Mouse (Mus musculus): ENCODE data around the gene Hhip. TPM values are rescaled to one million over a fixed set of nuclear protein-coding genes. Genes with fewer than 3 reads are reported as not detected.
A peak's percentile ranks its signal among the peaks of the same experiment; 100 is the strongest.

The Hhip gene
- polyA plus RNA-seq, 2 experiments = 8.8 to 18.3 TPM

GRCm38 (mm10) chr8:79952857-79953256 is 104.9 kb downstream of the Hhip start:
- no peak for ATAC-seq (ENCODE audit: low FRiP score, low read depth)
- Histone ChIP-seq H3K9ac (ENCODE audit: low read depth, low read length, severe bottlenecking) (no peak overlapping the region), H3K9me3 (ENCODE audit: control insufficient read depth, low read length) (no peaks in the 10 kb centered on the region), H3K4me2 (replicated peaks; ENCODE audit: low read depth, low read length, severe bottlenecking) (no peak overlapping the region), H3K4me3 (replicated peaks; ENCODE audit: low read length) (no peak overlapping the region), H3K27me3 (ENCODE audit: control insufficient read depth, insufficient read depth, low read length) (no peaks in the 10 kb centered on the region), H3K36me3 (ENCODE audit: control insufficient read depth, insufficient read depth, low read length) (no peaks in the 10 kb centered on the region), H3K4me1 (ENCODE audit: control insufficient read depth, insufficient read depth, low read length) (no peaks in the 10 kb centered on the region), H3K27ac (replicated peaks; ENCODE audit: low read depth, low read length) (no peak overlapping the region)
- 16% methylated on average over 3 of the region's 3 CpGs for WGBS
- DNase-seq (ENCODE audit: low spot score) = no peak
- no peak for TF ChIP-seq POLR2A (IDR thresholded peaks at IDR 0.05; ENCODE audit: borderline replicate concordance, extremely low read depth, insufficient read depth, insufficient read length)

DNA sequence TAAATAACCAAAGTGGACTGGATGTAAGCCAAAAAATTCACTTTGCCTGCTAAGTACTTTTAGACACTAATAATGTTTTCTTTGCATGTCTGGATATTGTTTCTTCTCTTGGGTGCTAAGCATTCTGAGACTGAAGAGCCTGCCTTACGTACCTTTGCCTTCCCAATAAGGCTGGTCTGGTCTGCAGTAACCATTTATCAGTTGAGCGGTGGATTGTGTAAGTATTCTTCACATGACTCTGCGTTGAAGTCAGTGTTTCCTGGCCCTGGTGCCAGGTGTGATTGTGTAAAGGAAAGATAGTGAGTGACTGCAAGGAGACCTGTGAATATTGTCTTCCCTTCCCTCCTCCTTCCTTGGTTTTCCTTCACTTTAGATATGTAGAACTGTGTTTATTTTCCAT is 107.4 kb downstream of the Hhip start:
- no peaks in the 10 kb centered on the region for H3K27me3 ChIP-seq (ENCODE audit: control insufficient read depth, insufficient read depth, low read length)
- 83% methylated on average over 3 of the region's 3 CpGs for WGBS
- no peak for TF ChIP-seq POLR2A (IDR thresholded peaks at IDR 0.05; ENCODE audit: borderline replicate concordance, extremely low read depth, insufficient read depth, insufficient read length)
- H3K9me3 ChIP-seq (ENCODE audit: control insufficient read depth, low read length) = no peaks in the 10 kb centered on the region
- H3K4me3 ChIP-seq (replicated peaks; ENCODE audit: low read length) = no peak overlapping the region
- no peaks in the 10 kb centered on the region for H3K36me3 ChIP-seq (ENCODE audit: control insufficient read depth, insufficient read depth, low read length)
- no peak overlapping the region for H3K4me2 ChIP-seq (replicated peaks; ENCODE audit: low read depth, low read length, severe bottlenecking)
- no peak overlapping the region for H3K9ac ChIP-seq (ENCODE audit: low read depth, low read length, severe bottlenecking)
- no peak for ATAC-seq (ENCODE audit: low FRiP score, low read depth)
- H3K27ac ChIP-seq (replicated peaks; ENCODE audit: low read depth, low read length) = no peak overlapping the region
- peaks cover under 1% of the 10 kb centered on the region; the same call in 1 of the 2 replicates for H3K4me1 ChIP-seq (ENCODE audit: control insufficient read depth, insufficient read depth, low read length)
- no peak for DNase-seq (ENCODE audit: low spot score)

- WGBS = 43% methylated on average over 9 of the region's 9 CpGs
- no peaks in the 10 kb centered on the region for H3K36me3 ChIP-seq (ENCODE audit: control insufficient read depth, insufficient read depth, low read length)
- peak; percentile 23 for DNase-seq (ENCODE audit: low spot score)
- 0 out of 2 replicates have a peak, but pooled peaks have one; percentile 53 for ATAC-seq (ENCODE audit: low FRiP score, low read depth)
- peak overlapping the region; percentile 26; the same call in 1 of the 2 replicates for H3K4me2 ChIP-seq (replicated peaks; ENCODE audit: low read depth, low read length, severe bottlenecking)
- H3K27ac ChIP-seq (replicated peaks; ENCODE audit: low read depth, low read length) = no peak overlapping the region
- peaks cover 4% of the 10 kb centered on the region; the same call in 1 of the 2 replicates for H3K4me1 ChIP-seq (ENCODE audit: control insufficient read depth, insufficient read depth, low read length)
- no peak overlapping the region for H3K4me3 ChIP-seq (replicated peaks; ENCODE audit: low read length)
- TF ChIP-seq POLR2A (IDR thresholded peaks at IDR 0.05; ENCODE audit: borderline replicate concordance, extremely low read depth, insufficient read depth, insufficient read length) = no peak
- H3K9me3 ChIP-seq (ENCODE audit: control insufficient read depth, low read length) = no peaks in the 10 kb centered on the region
- H3K27me3 ChIP-seq (ENCODE audit: control insufficient read depth, insufficient read depth, low read length) = no peaks in the 10 kb centered on the region
- H3K9ac ChIP-seq (ENCODE audit: low read depth, low read length, severe bottlenecking) = 0 out of 2 replicates have a peak overlapping the region, but pooled peaks have one; percentile 8
These were observed 112.2 kb downstream of the Hhip start for GRCm38 (mm10) chr8:79945501-79946076.

DNA sequence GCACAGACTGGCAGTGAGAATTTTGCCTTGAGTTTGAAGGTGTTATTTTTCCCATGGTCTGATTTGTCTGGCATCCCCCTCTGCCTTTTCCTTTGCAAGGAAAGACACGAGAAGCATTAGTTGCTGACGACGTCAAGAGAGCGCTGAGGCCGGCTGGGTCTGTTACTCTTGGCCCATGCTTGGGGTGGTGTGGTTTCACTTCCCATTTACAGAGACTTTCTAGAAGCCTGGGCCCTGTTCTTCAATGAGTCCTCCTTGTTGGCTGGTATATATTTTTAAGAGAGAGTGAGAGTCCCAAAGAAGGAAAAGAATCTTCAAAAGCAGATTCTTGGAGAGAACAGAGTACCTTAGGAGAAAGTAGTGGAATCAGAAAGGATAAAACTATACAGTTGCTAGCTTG is 116.7 kb downstream of the Hhip start:
- H3K9ac ChIP-seq (ENCODE audit: low read depth, low read length, severe bottlenecking) = no peak overlapping the region
- 88% methylated on average over 5 of the region's 5 CpGs for WGBS

DNA sequence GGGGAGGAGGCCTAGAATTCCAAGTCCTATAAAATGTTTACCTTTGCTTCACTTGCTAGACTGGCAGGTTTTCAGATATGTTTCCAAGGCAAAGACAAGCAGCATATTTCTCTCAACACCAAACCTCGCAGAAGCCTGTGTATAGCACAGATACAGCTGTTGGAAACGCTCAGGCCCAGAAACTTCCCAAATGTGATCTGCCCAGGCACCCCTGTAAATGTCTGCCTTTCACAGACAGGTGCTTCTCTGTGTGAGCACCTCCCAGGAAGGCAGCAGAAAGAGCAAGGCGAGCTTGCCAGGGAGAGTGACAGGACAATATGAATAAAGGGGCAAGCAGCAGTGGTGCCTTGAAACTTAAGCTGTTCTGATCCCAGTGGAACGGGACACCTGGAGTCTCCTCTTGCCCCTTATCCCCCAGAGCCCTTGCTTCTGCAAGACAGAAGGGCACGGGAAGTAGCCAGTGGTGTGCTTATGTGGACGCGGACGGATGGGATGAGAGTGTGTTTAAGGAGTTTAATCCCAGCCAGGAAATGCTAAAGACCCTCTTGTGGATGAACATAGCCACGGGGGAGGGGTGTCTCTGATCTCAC is 120.9 kb downstream of the Hhip start:
- no peak overlapping the region for H3K4me3 ChIP-seq (replicated peaks; ENCODE audit: low read length)
- H3K27ac ChIP-seq (replicated peaks; ENCODE audit: low read depth, low read length) = no peak overlapping the region
- no peaks in the 10 kb centered on the region for H3K4me1 ChIP-seq (ENCODE audit: control insufficient read depth, insufficient read depth, low read length)
- no peaks in the 10 kb centered on the region for H3K36me3 ChIP-seq (ENCODE audit: control insufficient read depth, insufficient read depth, low read length)
- no peak for DNase-seq (ENCODE audit: low spot score)
- no peaks in the 10 kb centered on the region for H3K27me3 ChIP-seq (ENCODE audit: control insufficient read depth, insufficient read depth, low read length)
- H3K4me2 ChIP-seq (replicated peaks; ENCODE audit: low read depth, low read length, severe bottlenecking) = no peak overlapping the region
- ATAC-seq (ENCODE audit: low FRiP score, low read depth) = peak; percentile 68; the same call in 1 of the 2 replicates
- no peak for TF ChIP-seq POLR2A (IDR thresholded peaks at IDR 0.05; ENCODE audit: borderline replicate concordance, extremely low read depth, insufficient read depth, insufficient read length)
- 60% methylated on average over 9 of the region's 9 CpGs for WGBS
- H3K9ac ChIP-seq (ENCODE audit: low read depth, low read length, severe bottlenecking) = no peak overlapping the region
- no peaks in the 10 kb centered on the region for H3K9me3 ChIP-seq (ENCODE audit: control insufficient read depth, low read length)

More for the DNA sequence above, 116.7 kb downstream of the Hhip start:
- Histone ChIP-seq H3K9me3 (ENCODE audit: control insufficient read depth, low read length) (no peaks in the 10 kb centered on the region), H3K27ac (replicated peaks; ENCODE audit: low read depth, low read length) (no peak overlapping the region), H3K27me3 (ENCODE audit: control insufficient read depth, insufficient read depth, low read length) (no peaks in the 10 kb centered on the region), H3K4me2 (replicated peaks; ENCODE audit: low read depth, low read length, severe bottlenecking) (no peak overlapping the region), H3K4me3 (replicated peaks; ENCODE audit: low read length) (no peak overlapping the region), H3K4me1 (ENCODE audit: control insufficient read depth, insufficient read depth, low read length) (peaks cover 4% of the 10 kb centered on the region; the same call in 1 of the 2 replicates), H3K36me3 (ENCODE audit: control insufficient read depth, insufficient read depth, low read length) (no peaks in the 10 kb centered on the region)
- DNase-seq (ENCODE audit: low spot score) = no peak
- TF ChIP-seq POLR2A (IDR thresholded peaks at IDR 0.05; ENCODE audit: borderline replicate concordance, extremely low read depth, insufficient read depth, insufficient read length) = no peak
- ATAC-seq (ENCODE audit: low FRiP score, low read depth) = no peak

Measured in limb, embryonic 14.5 days (tissue).